Mouse (Mus musculus): ENCODE data around the gene Gpx4.
A peak's percentile ranks its signal among the peaks of the same experiment; 100 is the strongest.
"Not testable (repeated sequence)": the region's sequence is repeated elsewhere in the genome, so short reads cannot be mapped to it uniquely, and the experiment has no call there.

Gene Gpx4

GRCm38 (mm10) chr10:80050244-80050643, 3.3 kb downstream of the Gpx4 start:
- no peak for DNase-seq (ENCODE audit: low spot score in 2 of 2)

- no peak for DNase-seq (ENCODE audit: low spot score in 2 of 2)
These were observed 4.1 kb downstream of the Gpx4 start for GRCm38 (mm10) chr10:80050885-80051617.

GRCm38 (mm10) chr10:80051618-80052373, 4.8 kb downstream of the Gpx4 start:
- DNase-seq (ENCODE audit: low spot score in 2 of 2) = no peak

- DNase-seq (ENCODE audit: low spot score in 2 of 2) = no peak
These were observed 5.4 kb downstream of the Gpx4 start for GRCm38 (mm10) chr10:80052374-80052764.

GRCm38 (mm10) chr10:80053259-80053780, 6.4 kb downstream of the Gpx4 start:
- peak; percentile 100 for DNase-seq (ENCODE audit: low spot score in 2 of 2)

- DNase-seq (ENCODE audit: low spot score in 2 of 2) = peak; percentile 75 to 77
These were observed 7.2 kb downstream of the Gpx4 start for GRCm38 (mm10) chr10:80053831-80054815.

GRCm38 (mm10) chr10:80054911-80055310, 7.9 kb downstream of the Gpx4 start:
- not testable (repeated sequence) for DNase-seq (ENCODE audit: low spot score in 2 of 2)

- DNase-seq (ENCODE audit: low spot score in 2 of 2) = no peak
These were observed 8.4 kb downstream of the Gpx4 start for GRCm38 (mm10) chr10:80055364-80055763.

- no peak for DNase-seq (ENCODE audit: low spot score in 2 of 2)
These were observed 8.9 kb downstream of the Gpx4 start for GRCm38 (mm10) chr10:80055891-80056290.

- no peak for DNase-seq (ENCODE audit: low spot score in 2 of 2)
These were observed 9.5 kb downstream of the Gpx4 start for GRCm38 (mm10) chr10:80056506-80056905.

- DNase-seq (ENCODE audit: low spot score in 2 of 2) = no peak
These were observed 10.2 kb downstream of the Gpx4 start for GRCm38 (mm10) chr10:80056976-80057682.

- DNase-seq (ENCODE audit: low spot score in 2 of 2) = peak in 1 of 2 experiments; percentile 63
These were observed 10.8 kb downstream of the Gpx4 start for GRCm38 (mm10) chr10:80057683-80058326.

GRCm38 (mm10) chr10:80063104-80063503, 16.1 kb downstream of the Gpx4 start:
- peak in 1 of 2 experiments; percentile 64 for DNase-seq (ENCODE audit: low spot score in 2 of 2)

GRCm38 (mm10) chr10:80063877-80064650, 17.1 kb downstream of the Gpx4 start:
- DNase-seq (ENCODE audit: low spot score in 2 of 2) = no peak

- DNase-seq (ENCODE audit: low spot score in 2 of 2) = no peak
These were observed 22.3 kb downstream of the Gpx4 start for GRCm38 (mm10) chr10:80069251-80069650.

GRCm38 (mm10) chr10:80069948-80070450, 23.0 kb downstream of the Gpx4 start:
- DNase-seq (ENCODE audit: low spot score in 2 of 2) = no peak

- peak; percentile 74 to 79 for DNase-seq (ENCODE audit: low spot score in 2 of 2)
These were observed 24.0 kb downstream of the Gpx4 start for GRCm38 (mm10) chr10:80070837-80071515.

- DNase-seq (ENCODE audit: low spot score in 2 of 2) = no peak
These were observed 24.5 kb downstream of the Gpx4 start for GRCm38 (mm10) chr10:80071516-80071900.

Data from right cerebral cortex, postnatal 10 days (tissue).